Mouse (Mus musculus) layer of hippocampus, adult 9-10 months (tissue): ENCODE measurements around the gene Rgs7.

Experiments
- DNase-seq: peaks from one replicate; pipeline ENCODE4 v3.0.0; 2022; ENCODE audit warnings: low spot score

Gene Rgs7

GRCm38 (mm10) chr1:175174918-175175675 lies 317.2 kb downstream of the Rgs7 start:
- DNase-seq = no peak

- DNase-seq = peak; percentile 2
Observed at GRCm38 (mm10) chr1:175155469-175155868, 336.8 kb downstream of the Rgs7 start.

GRCm38 (mm10) chr1:175143051-175143450 lies 349.2 kb downstream of the Rgs7 start:
- no peak for DNase-seq

GRCm38 (mm10) chr1:175128525-175128924 lies 363.8 kb downstream of the Rgs7 start:
- DNase-seq = no peak

- no peak for DNase-seq
Observed at GRCm38 (mm10) chr1:175124416-175124815, 367.9 kb downstream of the Rgs7 start.

- no peak for DNase-seq
Observed at GRCm38 (mm10) chr1:175118904-175119555, 373.3 kb downstream of the Rgs7 start.

GRCm38 (mm10) chr1:175108270-175108860 lies 383.9 kb downstream of the Rgs7 start:
- no peak for DNase-seq

- no peak for DNase-seq
Observed at GRCm38 (mm10) chr1:175106315-175106714, 386.0 kb downstream of the Rgs7 start.

GRCm38 (mm10) chr1:175105426-175105825 lies 386.9 kb downstream of the Rgs7 start:
- no peak for DNase-seq

- no peak for DNase-seq
Observed at GRCm38 (mm10) chr1:175097014-175097413, 395.3 kb downstream of the Rgs7 start.

GRCm38 (mm10) chr1:175082104-175082503 lies 410.2 kb downstream of the Rgs7 start:
- DNase-seq = no peak

GRCm38 (mm10) chr1:175079819-175080608 lies 412.3 kb downstream of the Rgs7 start:
- no peak for DNase-seq

- DNase-seq = no peak
Observed at GRCm38 (mm10) chr1:175073500-175074232, 418.6 kb downstream of the Rgs7 start.

- DNase-seq = no peak
Observed at GRCm38 (mm10) chr1:175069758-175070290, 422.5 kb downstream of the Rgs7 start.

GRCm38 (mm10) chr1:175049121-175049520 lies 443.2 kb downstream of the Rgs7 start:
- DNase-seq = no peak

- DNase-seq = peak; percentile 15
Observed at GRCm38 (mm10) chr1:175041167-175041817, 451.0 kb downstream of the Rgs7 start.

- DNase-seq = no peak
Observed at GRCm38 (mm10) chr1:175040038-175040437, 452.3 kb downstream of the Rgs7 start.

- no peak for DNase-seq
Observed at GRCm38 (mm10) chr1:175039567-175039966, 452.7 kb downstream of the Rgs7 start.

GRCm38 (mm10) chr1:175035461-175035860 lies 456.8 kb downstream of the Rgs7 start:
- DNase-seq = no peak

- no peak for DNase-seq
Observed at GRCm38 (mm10) chr1:175032015-175032414, 460.3 kb downstream of the Rgs7 start.

GRCm38 (mm10) chr1:175028716-175029204 lies 463.5 kb downstream of the Rgs7 start:
- DNase-seq = no peak
